17 mouse cellular contexts compared by ENCODE assay signal in the genomic region with DNA sequence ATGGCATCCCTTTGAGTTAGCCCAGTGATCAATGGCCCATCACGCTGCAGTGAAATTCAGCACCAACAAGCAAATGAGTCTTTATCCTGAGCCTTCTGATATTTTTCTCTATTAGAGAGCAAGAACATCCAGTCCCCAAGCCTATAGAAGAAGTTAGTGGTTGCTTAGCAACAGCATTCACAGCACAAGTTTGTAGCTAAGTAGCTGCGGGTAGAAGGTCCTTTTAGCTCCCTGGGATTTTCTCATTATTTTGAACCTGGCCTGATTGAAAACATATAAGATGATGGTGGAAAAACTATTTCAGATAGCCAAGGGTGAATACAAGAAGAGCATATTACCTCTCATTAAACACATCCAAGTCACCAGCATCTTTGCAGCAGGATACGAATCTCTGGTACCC.
A peak's percentile ranks its signal among the peaks of the same experiment; 100 is the strongest.
DNase-seq lines count a peak whose midpoint lies in the region; ATAC-seq and TF ChIP-seq lines count a peak whose summit lies in the region.
"Had no signal": no experiment of that assay in that cellular context is flagged by ENCODE, and none has a peak within 500 bp of the region (broad histone marks: within the 10 kb centered on the region; RNA-seq: fewer than 3 reads in every experiment).

No protein-coding gene starts in this region.

- no peaks in the 10 kb centered on the region for H3K27me3 ChIP-seq in hindbrain, embryonic 14.5 days (ENCODE audit: control insufficient read depth, insufficient read depth, low read length)
- no peaks in the 10 kb centered on the region for H3K27me3 ChIP-seq in hindbrain, embryonic 11.5 days (ENCODE audit: control insufficient read depth, insufficient read depth, low read length)
- no peaks in the 10 kb centered on the region for H3K27me3 ChIP-seq in forebrain, embryonic 12.5 days
- H3K27me3 ChIP-seq in midbrain, postnatal 0 days (ENCODE audit: insufficient read depth, low read length) = no peaks in the 10 kb centered on the region
- H3K27me3 ChIP-seq: limb, embryonic 12.5 days; liver, embryonic 15.5 days had no signal

- H3K27ac ChIP-seq in hindbrain, embryonic 14.5 days = 0 out of 2 replicates have a peak overlapping the region, but pooled peaks have one; percentile 54
- H3K27ac ChIP-seq in hindbrain, embryonic 11.5 days (ENCODE audit: low read depth, low read length) = no peak overlapping the region
- no peak overlapping the region for H3K27ac ChIP-seq in forebrain, embryonic 12.5 days
- H3K27ac ChIP-seq in midbrain, postnatal 0 days (ENCODE audit: low read depth, low read length) = no peak overlapping the region
- H3K27ac ChIP-seq: heart, adult 2 months; limb, embryonic 12.5 days; liver, embryonic 15.5 days had no signal

- H3K4me2 ChIP-seq in hindbrain, embryonic 14.5 days (replicated peaks) = 0 out of 2 replicates have a peak overlapping the region, but pooled peaks have one; percentile 23
- H3K4me2 ChIP-seq in hindbrain, embryonic 11.5 days (replicated peaks; ENCODE audit: low read depth, low read length) = no peak overlapping the region
- H3K4me2 ChIP-seq in forebrain, embryonic 12.5 days = peak overlapping the region; percentile 8; the same call in 1 of the 2 replicates
- H3K4me2 ChIP-seq in midbrain, postnatal 0 days (ENCODE audit: low read depth, low read length, poor library complexity, severe bottlenecking) = peak overlapping the region; percentile 7
- H3K4me2 ChIP-seq: limb, embryonic 12.5 days; liver, embryonic 15.5 days had no signal

- no peak for ATAC-seq in hindbrain, embryonic 14.5 days (ENCODE audit: low FRiP score)
- no peak for ATAC-seq in hindbrain, embryonic 11.5 days (ENCODE audit: low FRiP score)
- peak; percentile 53; the same call in 1 of the 2 replicates for ATAC-seq in forebrain, embryonic 12.5 days (ENCODE audit: low FRiP score)
- peak; percentile 61; the same call in 1 of the 2 replicates for ATAC-seq in midbrain, postnatal 0 days (ENCODE audit: low FRiP score)

- no peak for TF ChIP-seq CTCF in midbrain, postnatal 0 days (IDR thresholded peaks at IDR 0.05)

- H3K4me1 ChIP-seq in hindbrain, embryonic 14.5 days (replicated peaks; ENCODE audit: control insufficient read depth, insufficient read depth, low read length) = no peaks in the 10 kb centered on the region
- no peaks in the 10 kb centered on the region for H3K4me1 ChIP-seq in hindbrain, embryonic 11.5 days (replicated peaks; ENCODE audit: control insufficient read depth, insufficient read depth, low read length)
- peaks cover 10% of the 10 kb centered on the region for H3K4me1 ChIP-seq in forebrain, embryonic 12.5 days
- H3K4me1 ChIP-seq in midbrain, postnatal 0 days (ENCODE audit: insufficient read depth, low read length) = 0 out of 2 replicates have a peak, but pooled peaks cover 2% of the 10 kb centered on the region
- H3K4me1 ChIP-seq: liver, embryonic 15.5 days had no signal

- DNase-seq in hindbrain, embryonic 14.5 days (ENCODE audit: low spot score) = peak; percentile 58
- no peak for DNase-seq in hindbrain, embryonic 11.5 days (ENCODE audit: low spot score)
- peak; percentile 53 to 54 for DNase-seq in left cerebral cortex, postnatal 25 days (ENCODE audit: low spot score in 2 of 2)
- no peak for DNase-seq in left cerebral cortex, adult 18-20 months (ENCODE audit: low spot score in 2 of 2)
- peak; percentile 78 for DNase-seq in midbrain, postnatal 0 days (ENCODE audit: low spot score)
- no peak for DNase-seq in urinary bladder, postnatal 10 days (ENCODE audit: low spot score)
- DNase-seq in spleen, adult 18-20 months = no peak
- DNase-seq: adrenal gland, adult 8-10 months; cerebellum, postnatal 14 days; heart, adult 2 months; kidney, adult 11 months; kidney, postnatal 4 days; lung, postnatal 36 days; thymus, adult 2 months had no signal

- intact Hi-C loops in left cerebral cortex, postnatal 25 days (cut with DNase I) = no loop called here

- no peaks in the 10 kb centered on the region for H3K36me3 ChIP-seq in hindbrain, embryonic 14.5 days (replicated peaks; ENCODE audit: control insufficient read depth, insufficient read depth)
- H3K36me3 ChIP-seq in hindbrain, embryonic 11.5 days (ENCODE audit: control insufficient read depth, insufficient read depth, low read length) = no peaks in the 10 kb centered on the region
- no peaks in the 10 kb centered on the region for H3K36me3 ChIP-seq in forebrain, embryonic 12.5 days (replicated peaks)
- no peaks in the 10 kb centered on the region for H3K36me3 ChIP-seq in midbrain, postnatal 0 days (ENCODE audit: insufficient read depth, low read length)
- H3K36me3 ChIP-seq: limb, embryonic 12.5 days; liver, embryonic 15.5 days had no signal

- no peak overlapping the region for H3K4me3 ChIP-seq in hindbrain, embryonic 14.5 days (replicated peaks; ENCODE audit: low read length)
- no peak overlapping the region for H3K4me3 ChIP-seq in hindbrain, embryonic 11.5 days (ENCODE audit: low read depth, low read length)
- H3K4me3 ChIP-seq in forebrain, embryonic 12.5 days (replicated peaks) = no peak overlapping the region
- no peak overlapping the region for H3K4me3 ChIP-seq in midbrain, postnatal 0 days (ENCODE audit: low read depth, low read length)
- H3K4me3 ChIP-seq: heart, adult 2 months; limb, embryonic 12.5 days; liver, embryonic 15.5 days had no signal

- no peaks in the 10 kb centered on the region for H3K9me3 ChIP-seq in hindbrain, embryonic 14.5 days (ENCODE audit: control insufficient read depth, low read length)
- no peaks in the 10 kb centered on the region for H3K9me3 ChIP-seq in hindbrain, embryonic 11.5 days (ENCODE audit: control insufficient read depth, low read length)
- no peaks in the 10 kb centered on the region for H3K9me3 ChIP-seq in forebrain, embryonic 12.5 days
- no peaks in the 10 kb centered on the region for H3K9me3 ChIP-seq in midbrain, postnatal 0 days (ENCODE audit: low read length)
- H3K9me3 ChIP-seq: limb, embryonic 12.5 days; liver, embryonic 15.5 days had no signal

- no peak overlapping the region for H3K9ac ChIP-seq in hindbrain, embryonic 14.5 days
- no peak overlapping the region for H3K9ac ChIP-seq in hindbrain, embryonic 11.5 days (ENCODE audit: low read depth, low read length)
- no peak overlapping the region for H3K9ac ChIP-seq in forebrain, embryonic 12.5 days
- no peak overlapping the region for H3K9ac ChIP-seq in midbrain, postnatal 0 days (replicated peaks; ENCODE audit: low read length, poor library complexity, severe bottlenecking)
- H3K9ac ChIP-seq: limb, embryonic 12.5 days; liver, embryonic 15.5 days had no signal

- WGBS in hindbrain, embryonic 14.5 days = 34% methylated on average over 3 of the region's 3 CpGs
- WGBS in hindbrain, embryonic 11.5 days = 57% methylated on average over 3 of the region's 3 CpGs
- 29% methylated on average over 3 of the region's 3 CpGs for WGBS in forebrain, embryonic 12.5 days
- WGBS in midbrain, postnatal 0 days = 20% methylated on average over 3 of the region's 3 CpGs

Comparison
In these comparisons a context has a peak if more than half of its experiments do, and no peak if none do; other contexts are left out.
1. DNase-seq: peak in hindbrain, embryonic 14.5 days (single experiment), left cerebral cortex, postnatal 25 days (2 of 2) and midbrain, postnatal 0 days (single experiment); none in hindbrain, embryonic 11.5 days (single experiment), left cerebral cortex, adult 18-20 months (0 of 2), urinary bladder, postnatal 10 days (single experiment) and spleen, adult 18-20 months (0 of 2).
2. ATAC-seq: peak in forebrain, embryonic 12.5 days (single experiment) and midbrain, postnatal 0 days (single experiment); none in hindbrain, embryonic 14.5 days (single experiment) and hindbrain, embryonic 11.5 days (single experiment).